In the genomic region with DNA sequence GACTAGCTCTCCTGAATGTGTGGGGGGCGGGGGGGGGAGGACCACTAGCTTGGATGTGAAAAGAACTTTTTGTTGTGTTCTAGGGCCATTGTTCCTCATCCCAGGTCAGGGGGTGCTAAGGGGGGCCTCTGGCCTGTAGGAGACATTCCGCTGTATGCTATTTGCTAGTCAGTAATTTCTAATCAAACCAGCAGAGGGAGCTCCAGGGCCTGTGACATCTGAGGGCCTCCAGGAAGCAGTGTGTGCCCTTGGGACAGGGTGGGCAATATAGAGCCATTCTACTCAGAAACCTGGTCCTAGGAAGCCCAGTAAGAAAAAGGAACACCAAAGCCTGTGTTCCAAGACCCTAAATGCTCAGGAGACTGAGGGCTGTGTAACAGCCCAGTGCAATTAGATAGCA, we compare ENCODE assay signal across 9 mouse cellular contexts.
DNase-seq lines count a peak whose midpoint lies in the region; ATAC-seq and TF ChIP-seq lines count a peak whose summit lies in the region.
"Had no signal": no experiment of that assay in that cellular context is flagged by ENCODE, and none has a peak within 500 bp of the region (broad histone marks: within the 10 kb centered on the region; RNA-seq: fewer than 3 reads in every experiment).

No protein-coding gene starts in this region.

- no peak overlapping the region for H3K9ac ChIP-seq in heart, postnatal 0 days (replicated peaks; ENCODE audit: low read depth, low read length)
- H3K9ac ChIP-seq in forebrain, embryonic 11.5 days (ENCODE audit: low read length) = no peak overlapping the region
- H3K9ac ChIP-seq: limb, embryonic 15.5 days had no signal

- 14% methylated on average over 2 of the region's 2 CpGs for WGBS in heart, postnatal 0 days
- WGBS in forebrain, embryonic 11.5 days = 10% methylated on average over 2 of the region's 2 CpGs

- TF ChIP-seq CTCF in heart, postnatal 0 days (IDR thresholded peaks at IDR 0.05; ENCODE audit: low read depth) = peak; percentile 70
- peak; percentile 72 for TF ChIP-seq CTCF in brain, embryonic 14.5 days (IDR thresholded peaks at IDR 0.05; ENCODE audit: borderline replicate concordance, extremely low read depth, insufficient read depth, insufficient read length)

- H3K4me2 ChIP-seq in heart, postnatal 0 days (ENCODE audit: low read depth, low read length) = no peak overlapping the region
- no peak overlapping the region for H3K4me2 ChIP-seq in forebrain, embryonic 11.5 days (ENCODE audit: low read depth, low read length, severe bottlenecking)
- H3K4me2 ChIP-seq: limb, embryonic 15.5 days had no signal

- no peaks in the 10 kb centered on the region for H3K36me3 ChIP-seq in heart, postnatal 0 days (replicated peaks; ENCODE audit: control insufficient read depth, insufficient read depth, low read length)
- H3K36me3 ChIP-seq in forebrain, embryonic 11.5 days (ENCODE audit: control insufficient read depth, insufficient read depth, low read length) = no peaks in the 10 kb centered on the region
- H3K36me3 ChIP-seq: limb, embryonic 15.5 days had no signal

- H3K27me3 ChIP-seq in heart, postnatal 0 days (ENCODE audit: control insufficient read depth, insufficient read depth, low read length) = peaks cover 10% of the 10 kb centered on the region; the same call in 1 of the 2 replicates
- H3K27me3 ChIP-seq in forebrain, embryonic 11.5 days (ENCODE audit: control insufficient read depth, insufficient read depth, low read length) = no peaks in the 10 kb centered on the region

- no peak for TF ChIP-seq POLR2A in brain, embryonic 14.5 days (IDR thresholded peaks at IDR 0.05; ENCODE audit: borderline replicate concordance, extremely low read depth, insufficient read depth, insufficient read length, poor library complexity, severe bottlenecking)

- DNase-seq in heart, postnatal 0 days (ENCODE audit: low spot score) = peak; percentile 63
- no peak for DNase-seq in heart, postnatal 25 days (ENCODE audit: low spot score)
- peak; percentile 55 to 63 for DNase-seq in CD8-positive naive resting alpha-beta T cell, adult 2 months (ENCODE audit: low read depth in 2 of 2, low spot score in 2 of 2)
- peak; percentile 74 for DNase-seq in brain, embryonic 14.5 days (ENCODE audit: low read depth)
- peak; percentile 61 for DNase-seq in forebrain, embryonic 11.5 days (ENCODE audit: low spot score)
- DNase-seq in kidney, postnatal 4 days = peak; percentile 39 to 57
- peak; percentile 78 for DNase-seq in lung, postnatal 36 days
- DNase-seq in spleen, postnatal 4 days (ENCODE audit: low spot score in 2 of 2) = peak; percentile 54 to 80

- no peaks in the 10 kb centered on the region for H3K9me3 ChIP-seq in heart, postnatal 0 days (replicated peaks; ENCODE audit: control insufficient read depth, low read length)
- no peaks in the 10 kb centered on the region for H3K9me3 ChIP-seq in forebrain, embryonic 11.5 days (ENCODE audit: control insufficient read depth, low read length)
- H3K9me3 ChIP-seq: limb, embryonic 15.5 days had no signal

- no peak for TF ChIP-seq EP300 in heart, postnatal 0 days (IDR thresholded peaks at IDR 0.05; ENCODE audit: low read depth)

- no peak overlapping the region for H3K4me3 ChIP-seq in heart, postnatal 0 days (ENCODE audit: low read depth, low read length)
- no peak overlapping the region for H3K4me3 ChIP-seq in forebrain, embryonic 11.5 days (ENCODE audit: low read depth, low read length)
- H3K4me3 ChIP-seq: limb, embryonic 15.5 days had no signal

- intact Hi-C loops in heart, postnatal 25 days (cut with DNase I) = loop anchor here (5.0 kb wide), 1 partner anchor 224 kb away; no protein-coding TSS in a partner anchor

- H3K4me1 ChIP-seq in heart, postnatal 0 days (ENCODE audit: control insufficient read depth, insufficient read depth) = no peaks in the 10 kb centered on the region
- no peaks in the 10 kb centered on the region for H3K4me1 ChIP-seq in forebrain, embryonic 11.5 days (replicated peaks; ENCODE audit: control insufficient read depth, insufficient read depth, low read length)

- no peak for ATAC-seq in heart, postnatal 0 days (ENCODE audit: insufficient read depth, low read depth)
- peak; percentile 44 for ATAC-seq in forebrain, embryonic 11.5 days (replicated peaks; ENCODE audit: low FRiP score)

- no peak overlapping the region for H3K27ac ChIP-seq in heart, postnatal 0 days (ENCODE audit: low read depth)
- H3K27ac ChIP-seq in forebrain, embryonic 11.5 days (ENCODE audit: low read depth, low read length) = no peak overlapping the region
- H3K27ac ChIP-seq: limb, embryonic 15.5 days had no signal
